Mouse (Mus musculus) ovary, postnatal 10 days (tissue): ENCODE measurements around the gene Slc36a1.

Experiments
- DNase-seq: peaks from one replicate; pipeline ENCODE4 v3.0.0; 2022; ENCODE audit warnings: low spot score

Slc36a1 gene

DNA sequence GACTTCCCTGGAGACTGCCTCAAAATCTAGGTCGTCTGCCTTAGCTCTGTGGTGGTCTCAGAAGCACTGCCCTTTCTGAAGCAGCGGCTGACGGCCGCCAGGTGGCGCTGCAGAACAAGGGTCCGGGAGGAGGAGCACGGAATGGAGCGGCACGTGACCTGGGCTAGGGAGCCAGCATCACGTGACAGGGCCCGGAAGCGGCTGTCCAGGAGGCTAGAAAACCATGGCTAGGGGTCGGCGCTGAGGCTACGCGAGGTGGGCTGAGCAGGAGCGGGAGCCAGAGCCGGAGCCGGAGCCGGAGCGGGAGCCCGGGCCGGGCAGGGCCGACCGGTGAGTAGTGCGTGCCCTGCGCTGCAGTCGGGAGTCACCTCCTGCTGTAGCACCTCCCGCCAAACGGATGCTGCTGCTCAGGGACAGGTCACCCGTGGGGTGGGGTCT lies at the start of gene Slc36a1:
Gene Slc36a1 (plus strand): TSS at position 192 of the 438 bp plus-strand sequence.
- peak; percentile 94 for DNase-seq

DNA sequence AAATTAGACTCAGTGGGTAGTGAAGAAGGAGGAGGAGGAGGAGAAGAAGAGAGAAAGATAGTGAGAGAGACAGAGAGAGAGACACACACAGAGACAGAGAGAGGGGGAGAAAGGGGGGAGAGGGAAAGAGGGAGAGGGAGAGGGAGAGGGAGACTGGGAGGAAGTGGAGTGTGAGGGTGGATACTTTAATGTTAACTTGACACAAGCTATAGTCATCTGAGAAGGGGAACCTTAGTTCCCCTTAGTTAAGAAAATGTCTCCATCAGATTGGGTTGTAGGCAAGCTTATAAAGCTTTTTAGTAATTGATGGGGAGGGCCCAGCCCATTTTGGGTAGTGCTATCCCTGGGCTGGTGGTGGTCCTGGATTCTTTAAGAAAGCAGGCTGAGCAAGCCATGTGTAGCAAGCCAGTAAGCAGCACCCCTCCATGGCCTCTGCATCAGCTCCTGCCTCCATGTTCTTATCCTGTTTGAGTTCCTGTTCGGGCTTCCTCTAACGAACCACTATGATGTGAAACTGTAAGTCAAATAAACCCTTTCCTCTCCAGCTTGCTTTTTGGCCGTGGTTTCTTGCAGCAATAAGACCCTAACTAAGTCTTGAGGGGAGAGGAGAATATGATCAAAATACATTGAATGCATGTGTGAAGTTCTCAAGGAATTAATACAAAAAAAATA lies 49.6 kb upstream of the Slc36a1 start:
- no peak for DNase-seq

DNA sequence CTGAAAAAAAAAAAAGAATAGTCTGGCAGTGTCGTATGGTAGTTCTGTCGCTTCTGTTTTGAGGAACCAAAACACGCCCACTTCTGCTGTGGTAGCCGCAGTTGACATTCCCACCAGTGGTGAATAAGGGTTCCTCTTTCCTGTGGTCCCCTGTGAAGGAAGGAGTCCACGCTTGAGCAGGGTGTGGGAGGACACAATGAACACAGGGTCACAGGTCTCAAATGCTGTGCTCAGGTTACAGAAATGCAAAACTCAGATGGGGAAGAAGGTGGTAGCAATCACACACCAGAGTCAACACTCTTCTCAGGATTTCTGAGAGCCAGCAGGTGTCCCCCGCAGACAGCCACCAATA lies 49.1 kb upstream of the Slc36a1 start:
- DNase-seq = no peak

DNA sequence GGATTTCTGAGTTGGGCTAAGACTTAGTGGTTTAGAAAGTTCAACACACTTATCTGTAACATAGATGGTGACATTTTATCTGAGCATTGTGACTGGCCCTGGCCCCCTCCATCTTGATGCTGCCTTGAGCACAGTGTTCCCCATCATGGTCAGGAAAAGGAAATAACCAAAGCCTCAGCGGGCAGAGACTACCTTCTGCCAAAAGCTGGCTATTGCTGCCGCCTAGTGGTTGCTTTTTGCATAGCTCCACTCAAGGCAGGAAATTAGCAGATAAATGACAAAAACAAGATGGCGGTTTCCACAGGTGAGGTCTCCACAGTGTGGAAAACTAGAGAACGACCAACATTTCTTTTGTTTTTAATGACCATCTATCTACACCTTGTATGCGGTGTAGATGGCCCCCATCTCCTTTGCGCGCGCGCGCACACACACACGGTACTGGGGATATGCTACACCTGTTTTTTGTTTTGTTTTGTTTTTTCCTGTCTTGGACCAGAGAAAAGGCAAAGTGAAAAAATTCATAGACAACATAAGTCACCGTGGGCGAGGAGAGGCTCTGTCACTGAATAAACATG lies 45.3 kb upstream of the Slc36a1 start:
- peak; percentile 74 for DNase-seq

DNA sequence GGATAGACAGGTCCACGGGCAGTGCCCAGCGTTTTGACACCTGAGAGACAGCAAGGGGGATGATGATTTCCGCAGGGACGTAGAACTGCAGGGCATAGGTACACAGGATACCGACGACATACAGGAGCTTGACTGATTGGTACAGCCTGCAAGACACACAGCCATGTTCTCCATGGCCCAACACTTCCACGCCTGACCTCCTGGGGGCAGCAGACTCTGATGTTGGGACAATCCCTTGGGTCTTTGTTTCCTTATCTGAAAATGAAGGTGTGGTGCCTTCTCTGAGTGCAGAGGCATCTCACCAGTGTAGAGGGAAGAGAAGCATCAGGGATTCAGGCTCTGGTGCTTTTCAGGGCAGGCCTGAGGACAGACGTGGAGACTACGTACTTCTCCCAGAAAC lies 41.5 kb upstream of the Slc36a1 start:
- DNase-seq = no peak

DNA sequence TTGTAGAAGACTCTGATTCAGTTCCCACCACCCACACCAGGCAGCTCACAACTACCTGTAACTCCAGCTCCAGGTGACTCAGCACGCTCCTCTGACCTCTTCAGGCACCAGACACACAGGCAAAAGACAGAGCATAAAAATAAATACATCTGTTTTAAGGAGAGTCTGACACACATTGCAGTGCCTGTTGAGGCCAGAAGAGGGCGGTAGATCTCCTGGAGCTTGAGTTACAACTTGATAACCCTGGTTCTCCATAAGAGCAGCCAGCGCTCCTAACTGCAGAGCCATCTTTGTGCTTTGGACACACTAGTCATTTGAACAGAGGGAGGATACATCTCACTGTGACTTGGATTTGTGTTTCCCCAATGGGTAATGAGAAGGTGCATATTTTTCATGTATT lies 39.4 kb upstream of the Slc36a1 start:
- no peak for DNase-seq

DNA sequence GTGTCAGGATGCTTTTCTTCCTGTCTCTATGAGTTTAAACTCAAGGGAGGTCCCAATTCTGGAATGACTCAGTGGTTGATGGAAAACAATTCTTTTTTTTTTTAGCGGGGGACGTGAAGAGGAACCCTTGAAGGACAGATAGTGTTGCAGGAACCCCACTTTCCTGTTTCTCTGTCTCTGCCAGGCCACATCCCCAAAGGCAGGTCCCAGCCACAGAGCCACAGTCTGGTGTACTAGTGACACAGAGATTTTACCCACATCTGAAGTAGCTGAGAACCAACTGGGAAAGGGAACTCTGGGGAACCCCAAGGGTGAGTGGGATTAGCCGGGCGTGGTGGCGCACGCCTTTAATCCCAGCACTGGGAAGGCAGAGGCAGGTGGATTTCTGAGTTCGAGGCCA lies 38.4 kb upstream of the Slc36a1 start:
- DNase-seq = no peak

DNA sequence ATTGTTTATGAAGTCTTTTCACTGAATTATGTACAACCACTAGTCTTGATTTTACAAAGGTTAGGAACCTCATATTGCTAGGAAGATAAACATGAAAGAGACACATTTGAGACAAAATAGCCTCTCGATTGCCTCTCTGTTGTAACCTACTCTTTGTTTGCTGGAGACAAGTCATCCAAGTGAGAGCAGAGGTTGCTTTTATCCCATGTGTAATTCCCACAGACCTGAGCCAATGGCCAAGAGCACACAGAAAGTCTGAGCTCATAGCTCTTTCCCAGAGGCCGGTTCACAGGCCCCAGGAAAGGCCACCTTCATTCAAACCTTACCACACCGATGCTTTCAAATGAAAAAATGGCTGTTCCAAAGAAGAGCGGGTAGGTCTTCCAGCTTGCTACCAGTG lies 35.6 kb upstream of the Slc36a1 start:
- DNase-seq = no peak

DNA sequence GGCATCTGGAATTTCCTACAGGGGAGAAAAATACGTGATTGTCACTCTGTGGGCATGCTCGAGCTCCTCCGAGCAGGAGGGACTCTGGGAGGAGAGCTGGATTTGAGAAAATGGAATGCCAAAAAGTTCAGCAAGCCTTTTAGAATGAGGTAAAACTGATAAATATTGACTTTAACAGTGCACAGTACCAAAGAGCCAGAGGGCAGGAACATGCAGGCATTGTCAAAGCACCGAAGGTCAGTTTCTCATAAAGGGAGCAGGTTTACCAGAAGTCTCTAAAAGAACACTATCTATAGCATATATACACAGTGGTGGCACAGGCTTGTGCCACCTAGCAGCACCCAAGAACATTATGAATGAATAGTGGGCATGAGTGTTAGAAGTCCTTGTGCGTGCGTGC lies 35.2 kb upstream of the Slc36a1 start:
- no peak for DNase-seq

DNA sequence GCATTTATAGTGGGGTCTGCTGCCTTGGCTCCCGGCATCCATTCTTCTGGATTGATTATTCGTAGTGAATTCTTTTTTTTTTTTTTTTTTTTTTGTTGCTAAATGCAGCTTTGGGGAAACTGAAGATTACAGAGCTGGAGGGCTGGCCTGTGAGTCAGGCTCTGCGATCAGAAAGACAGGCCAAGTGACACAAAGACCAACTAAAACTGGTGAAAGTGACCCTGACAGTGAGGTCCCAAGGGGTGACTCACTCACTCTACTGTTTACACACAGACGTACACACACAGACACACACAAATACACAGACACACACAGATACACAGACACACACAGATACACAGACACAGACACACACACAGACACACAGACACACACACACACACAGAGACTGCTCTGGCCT lies 33.6 kb upstream of the Slc36a1 start:
- DNase-seq = no peak

DNA sequence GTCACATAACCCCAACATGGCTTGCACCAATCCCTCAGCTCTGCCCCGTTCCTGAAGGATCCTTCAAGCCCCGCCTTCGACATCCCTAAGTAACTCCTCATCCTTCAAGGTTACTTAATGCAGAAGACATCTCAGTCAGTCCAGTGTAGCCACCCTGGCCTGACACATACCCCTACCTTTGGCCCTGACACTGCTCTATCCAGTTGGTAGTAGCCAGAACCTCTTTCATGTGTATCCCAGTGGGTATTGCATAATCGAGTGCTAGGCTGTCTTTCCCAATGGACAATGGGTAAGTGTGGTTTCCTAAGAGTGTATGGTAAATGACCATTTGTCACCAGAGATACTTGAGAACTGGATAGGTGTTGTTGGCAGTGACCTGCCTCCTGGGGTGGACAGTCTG lies 25.3 kb upstream of the Slc36a1 start:
- DNase-seq = no peak

DNA sequence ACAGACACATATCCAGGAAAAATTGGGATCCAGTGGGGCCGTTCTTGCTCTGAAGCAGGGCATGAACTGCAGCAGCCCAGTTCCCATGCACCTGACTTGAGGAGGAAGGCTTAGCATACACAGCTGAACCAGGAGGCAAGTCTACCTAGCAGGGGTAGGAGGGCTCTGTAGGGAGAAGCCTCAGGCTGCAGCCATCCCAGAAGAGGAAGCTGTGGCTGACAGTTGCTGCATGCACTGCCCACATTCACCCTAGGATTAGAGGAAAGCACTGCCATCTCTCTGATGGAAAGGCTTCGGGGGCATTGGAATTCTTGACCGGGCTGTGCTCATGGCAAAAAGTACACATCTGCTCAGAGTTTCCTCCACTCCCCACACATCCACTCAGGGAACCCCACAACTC lies 24.3 kb upstream of the Slc36a1 start:
- no peak for DNase-seq

DNA sequence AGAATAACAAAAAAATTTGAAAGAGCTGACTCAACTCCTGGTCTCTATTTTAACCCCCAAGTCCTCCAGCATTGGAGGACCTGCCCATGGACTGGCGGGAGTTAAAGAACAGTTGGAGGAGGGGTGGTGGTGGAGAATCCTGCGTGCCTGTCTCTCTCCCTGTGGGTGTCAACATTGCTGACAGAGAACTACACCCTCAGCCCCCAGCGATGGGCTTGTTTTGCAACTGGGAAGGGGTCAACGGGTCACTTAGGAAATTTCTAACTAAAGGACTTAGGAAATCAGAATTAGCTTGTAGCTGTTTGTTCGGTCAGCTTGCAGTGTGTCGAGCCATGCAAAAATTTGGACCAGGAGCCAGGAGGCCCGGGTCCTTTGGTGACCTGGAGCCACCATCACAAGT lies 21.0 kb upstream of the Slc36a1 start:
- no peak for DNase-seq

DNA sequence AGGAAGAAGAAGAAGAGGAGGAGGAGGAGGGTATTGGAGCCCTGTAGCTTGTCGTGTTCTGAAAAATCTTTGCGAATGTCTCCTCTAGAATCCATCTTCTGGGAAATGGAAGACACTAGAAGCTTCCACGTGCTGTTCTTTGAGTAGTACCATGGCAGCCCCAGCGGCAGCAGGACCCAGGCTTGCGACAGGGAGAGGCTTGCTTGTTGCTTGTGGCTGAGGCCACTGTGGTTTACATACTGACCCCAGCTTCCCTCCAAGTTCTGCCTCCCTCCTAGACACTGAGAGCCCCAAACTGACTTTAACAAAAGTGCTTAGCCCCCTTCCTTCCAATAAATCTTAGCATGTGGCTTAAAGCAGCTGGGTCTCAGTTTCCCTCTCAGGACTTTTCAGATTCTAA lies 19.9 kb upstream of the Slc36a1 start:
- DNase-seq = no peak

DNA sequence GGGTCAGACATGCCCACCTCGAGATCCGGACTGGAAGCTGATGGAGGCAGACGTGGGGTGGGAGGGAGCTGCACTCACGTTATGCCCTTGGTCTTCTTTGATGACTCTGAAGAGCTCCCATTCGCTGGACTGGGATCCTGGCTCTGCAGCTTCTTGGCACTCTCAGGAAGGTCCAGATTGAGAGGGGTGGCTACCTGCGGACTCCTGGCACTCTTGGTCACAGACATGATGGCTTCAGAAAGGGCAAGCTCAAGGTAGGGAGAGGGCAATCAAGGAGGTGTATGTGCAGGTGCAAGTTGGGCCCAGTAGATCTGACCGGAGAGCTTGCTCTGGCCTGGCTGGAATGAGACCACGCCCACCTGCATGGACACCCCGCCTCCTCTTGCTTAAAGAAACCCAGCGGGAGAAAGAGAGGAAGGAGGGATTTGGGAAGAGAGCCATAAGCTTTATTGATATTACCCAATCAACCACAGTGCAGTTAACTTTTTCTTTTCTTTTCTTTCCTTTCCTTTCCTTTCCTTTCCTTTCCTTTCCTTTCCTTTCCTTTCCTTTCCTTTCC lies 19.3 kb upstream of the Slc36a1 start, which contains the start of gene Slc36a2:
Gene Slc36a2 (minus strand): TSS at position 345 of the 559 bp plus-strand sequence.
- no peak for DNase-seq

DNA sequence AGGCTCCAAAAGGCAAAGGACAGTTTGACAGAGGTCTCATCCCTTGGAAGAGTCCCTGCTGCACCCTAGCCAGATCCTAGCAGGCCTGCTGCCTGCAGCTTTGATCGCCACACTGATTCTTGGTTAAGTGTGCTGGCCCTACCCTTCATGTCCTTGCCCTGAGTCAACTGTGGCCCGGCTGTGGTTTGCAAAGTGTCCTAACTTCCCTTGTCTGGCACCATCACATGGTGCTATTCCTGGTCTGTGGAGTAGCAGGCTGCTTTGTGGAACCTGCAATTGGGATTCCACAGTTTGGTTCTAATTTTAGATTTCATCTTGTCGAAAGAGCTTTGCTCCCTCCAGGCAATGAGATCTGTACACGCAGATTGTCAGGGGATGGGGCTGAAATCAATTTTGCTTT lies 16.9 kb upstream of the Slc36a1 start:
- no peak for DNase-seq

DNA sequence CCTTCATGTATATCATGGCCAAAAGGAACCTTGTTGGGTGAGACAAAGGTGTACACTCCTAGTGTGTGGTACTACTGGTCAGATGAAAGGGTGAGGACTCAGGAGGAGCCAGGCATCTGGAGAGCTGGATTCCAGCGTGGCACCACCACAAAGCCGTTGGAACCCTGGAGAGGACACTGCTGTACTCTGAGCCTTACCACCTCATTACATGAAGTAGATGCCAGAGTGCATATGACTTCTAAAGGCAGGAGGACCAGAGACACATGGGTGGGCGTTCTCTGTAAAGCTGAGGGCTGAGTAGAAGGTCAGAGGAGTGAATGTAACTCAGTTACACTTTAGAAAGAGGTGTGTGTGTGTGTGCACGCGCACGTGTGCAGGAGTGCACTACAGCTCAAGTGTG lies 16.4 kb upstream of the Slc36a1 start:
- no peak for DNase-seq

DNA sequence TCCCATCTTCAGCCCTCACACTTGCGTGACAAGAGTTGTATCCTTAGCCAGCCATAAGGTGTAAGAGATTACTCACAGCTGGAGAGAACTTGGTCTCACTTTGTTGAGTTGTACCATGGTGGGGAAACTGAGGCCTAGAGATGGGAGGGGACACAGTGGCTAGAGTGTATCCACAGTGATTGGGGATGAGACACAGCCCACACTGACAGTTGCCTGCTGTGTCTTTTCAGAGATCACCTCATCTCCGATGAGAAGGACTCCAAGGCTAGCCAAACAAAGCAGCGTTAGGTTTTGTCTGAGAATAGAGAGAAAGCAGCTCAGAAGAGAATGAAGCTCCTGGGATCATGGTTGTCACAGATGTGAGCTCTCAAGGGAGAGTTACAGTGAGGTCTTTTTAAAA lies 13.9 kb upstream of the Slc36a1 start:
- DNase-seq = no peak

DNA sequence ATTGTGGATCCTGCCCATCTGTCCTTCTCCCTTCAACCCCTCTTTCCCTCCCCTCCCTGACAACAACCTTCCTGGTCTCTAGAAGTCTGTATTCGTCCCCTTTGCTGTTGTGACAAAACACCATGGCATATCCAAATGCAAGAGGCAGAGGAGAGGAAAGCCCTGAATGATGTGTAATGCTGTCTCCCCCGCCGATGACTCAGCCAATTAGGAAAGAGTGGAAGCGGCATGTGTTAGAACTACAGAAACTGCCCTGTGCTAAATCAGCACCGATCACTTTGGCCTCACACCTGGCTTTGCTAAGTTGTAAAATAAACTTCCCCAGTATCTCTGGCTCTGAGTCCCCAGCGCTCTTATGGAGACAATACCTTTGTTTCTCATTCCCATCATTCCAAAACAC lies 7.1 kb upstream of the Slc36a1 start:
- no peak for DNase-seq

DNA sequence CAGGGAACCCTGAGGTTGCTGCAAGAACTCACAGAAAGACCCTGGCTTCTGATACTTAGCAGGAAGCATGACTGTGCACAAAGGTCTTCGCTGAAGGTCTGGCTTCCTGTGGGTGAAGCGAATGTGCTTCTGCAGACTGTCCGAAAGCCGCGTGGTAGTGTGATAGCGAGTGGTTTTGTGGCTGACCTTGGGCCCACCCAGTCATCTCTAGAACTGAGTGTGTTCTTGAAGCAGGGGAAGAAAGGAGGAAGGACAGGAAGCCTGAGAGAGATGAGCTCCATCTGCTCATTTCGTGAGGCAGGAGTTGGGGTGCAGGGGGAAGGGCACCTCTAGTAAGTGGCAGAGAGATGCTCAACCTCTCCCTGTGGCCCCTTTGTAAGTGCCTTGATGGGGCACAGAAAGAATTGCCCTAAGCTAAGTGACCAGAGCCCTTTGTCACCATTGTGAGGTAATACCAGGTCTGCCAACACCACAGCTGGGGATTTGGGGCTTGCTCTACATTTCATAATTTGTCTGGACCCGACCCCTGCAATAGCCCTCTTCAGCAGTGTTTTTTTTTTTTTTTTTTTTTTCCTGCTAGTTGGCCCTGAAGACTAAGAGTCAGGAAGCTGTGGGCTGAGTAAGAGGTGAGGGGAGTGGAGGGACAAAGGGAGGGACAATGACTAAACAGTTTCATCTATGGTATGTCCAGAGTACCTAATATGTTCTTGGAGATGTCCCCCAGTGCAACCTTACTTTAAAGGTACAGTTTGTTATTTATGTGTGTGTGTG lies 6.2 kb upstream of the Slc36a1 start:
- DNase-seq = no peak

DNA sequence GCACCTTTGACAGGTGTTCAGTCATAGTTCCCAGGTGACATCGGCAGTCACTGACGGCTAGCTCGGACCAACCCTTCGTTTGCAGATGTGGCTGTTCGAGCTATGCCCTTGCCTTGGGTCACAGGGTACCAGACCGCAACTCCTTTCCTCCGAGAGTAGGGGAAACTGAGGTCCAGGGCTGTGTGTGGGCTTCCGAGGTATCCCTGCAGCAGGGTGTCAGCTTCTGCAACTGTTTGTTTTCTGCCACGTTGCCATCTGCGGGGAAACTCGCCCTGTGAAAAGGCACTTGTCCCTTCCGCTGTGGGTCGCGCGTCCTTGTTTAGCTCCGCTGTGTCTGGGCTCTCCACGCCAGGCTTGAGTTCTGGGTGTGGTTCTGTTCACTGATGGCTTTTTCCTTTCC lies 452 bp downstream of the Slc36a1 start:
- DNase-seq = no peak

DNA sequence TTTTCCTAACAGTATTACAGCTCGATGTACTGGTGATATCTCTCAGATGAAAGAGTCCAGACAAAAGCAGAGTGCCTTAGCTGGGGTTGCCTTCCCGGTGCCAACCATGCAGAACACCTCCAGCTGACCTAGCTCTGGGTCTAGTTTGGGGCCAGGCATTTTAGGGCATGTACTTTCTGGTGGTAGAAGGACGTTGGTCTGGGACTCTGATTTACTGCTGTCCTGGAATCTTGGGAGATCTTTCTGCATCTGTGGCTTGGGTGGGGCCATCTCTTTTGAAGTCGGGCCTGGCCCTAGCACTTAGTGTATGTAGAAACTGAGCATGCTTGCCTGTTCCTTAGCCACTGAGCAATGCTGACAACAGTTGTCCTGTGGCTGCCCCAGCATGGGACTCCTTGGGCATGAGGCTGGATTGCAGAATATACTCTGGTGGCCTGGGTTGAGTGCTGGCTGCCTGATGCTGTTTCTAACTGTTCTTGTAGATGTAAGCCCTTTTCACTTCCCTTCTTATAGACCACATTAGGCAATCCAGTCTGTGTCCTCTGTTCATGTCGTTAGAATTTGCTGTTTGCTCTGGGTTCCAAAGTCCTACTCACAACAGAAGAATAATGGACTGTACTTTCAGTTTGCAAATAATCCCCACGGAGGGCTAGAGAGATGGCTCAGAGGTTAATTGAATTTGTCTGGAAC lies 4.0 kb downstream of the Slc36a1 start:
- DNase-seq = no peak

DNA sequence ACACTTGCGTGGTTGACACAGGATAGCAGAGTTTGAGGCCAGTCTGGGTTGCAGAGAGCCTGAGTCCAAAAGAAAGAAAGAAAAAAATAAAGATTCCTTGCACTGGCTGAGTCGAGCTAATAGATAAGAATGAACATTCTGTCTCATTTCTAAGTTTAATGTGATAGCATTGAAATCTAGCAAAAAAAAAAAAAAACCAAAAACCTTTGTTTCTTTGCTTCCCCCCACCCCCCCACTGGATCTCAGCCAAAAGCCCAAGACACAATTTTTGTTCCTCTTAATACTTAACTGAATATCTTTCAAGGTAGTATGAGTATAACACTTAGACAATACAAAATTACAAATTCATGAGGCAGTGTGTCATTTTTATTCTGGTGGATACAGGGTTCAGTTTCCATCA lies 4.9 kb downstream of the Slc36a1 start:
- no peak for DNase-seq
